Mouse (Mus musculus): ENCODE measurements around the gene Srpr. TPM values are rescaled to one million over a fixed set of nuclear protein-coding genes. Genes with fewer than 3 reads are reported as not detected.
A peak's percentile ranks its signal among the peaks of the same experiment; 100 is the strongest.

Gene Srpr
- polyA plus RNA-seq (2012; ENCODE audit: insufficient read depth, insufficient read length, low replicate concordance, missing spikeins) = not detected in 2 replicates

DNA sequence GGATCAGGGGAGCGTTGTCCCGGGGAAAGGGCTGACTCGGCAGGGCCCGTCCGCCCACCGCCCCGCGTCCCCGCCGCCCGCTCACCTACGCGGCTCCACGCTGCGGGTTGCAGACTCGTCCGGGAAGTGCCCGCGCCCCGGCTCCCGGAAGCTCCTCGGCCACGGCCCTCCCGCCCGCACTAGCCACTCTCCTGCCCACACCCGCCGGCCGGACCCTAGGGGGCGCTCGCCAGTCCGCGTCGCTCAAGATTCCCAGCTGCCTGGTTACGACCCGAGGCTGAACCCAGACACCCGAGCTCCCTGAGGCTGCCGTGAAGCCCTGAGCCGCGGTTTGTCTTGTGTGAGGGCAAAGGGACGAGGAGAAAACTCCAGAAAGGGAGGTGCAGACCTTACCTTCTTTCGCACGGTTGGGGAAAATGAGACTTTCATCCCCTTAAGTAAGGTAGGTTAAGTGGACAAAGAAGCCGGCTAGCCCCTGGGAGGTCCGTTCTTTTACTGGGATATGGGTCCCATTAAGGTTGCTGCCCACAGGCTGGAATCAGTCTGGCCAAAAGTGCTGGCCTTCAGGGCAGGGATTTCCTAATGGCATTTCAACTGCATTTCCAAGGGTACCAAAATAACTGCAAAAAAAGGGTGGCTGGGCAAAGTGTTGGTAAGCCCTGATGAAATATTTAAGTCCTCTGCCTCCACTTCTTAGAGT is at the start of gene Srpr, which contains the start of gene Tirap:
TSS of gene Srpr (plus strand) at position 404 of the 700 bp plus-strand sequence.
TSS of gene Tirap (minus strand) at position 520 of the 700 bp plus-strand sequence.
- WGBS = under 1% methylated on average over 41 of the region's 44 CpGs
- Histone ChIP-seq H3K27ac (ENCODE audit: insufficient read depth, low read depth, low read length) (no peak within 1 kb of the TSS), H3K4me3 (ENCODE audit: insufficient read depth, low read depth, low read length) (peak within 1 kb of the TSS; percentile 46), H3K4me1 (ENCODE audit: control insufficient read depth, insufficient read depth, low read length) (peaks cover 6% of the 10 kb centered on the region; the same call in 1 of the 2 replicates)
- TF ChIP-seq CTCF (IDR thresholded peaks at IDR 0.05; ENCODE audit: insufficient read depth, low read depth, low read length) = peak; percentile 80
- TF ChIP-seq POLR2A (IDR thresholded peaks at IDR 0.05; ENCODE audit: insufficient read depth, low read depth, low read length) = no peak

DNA sequence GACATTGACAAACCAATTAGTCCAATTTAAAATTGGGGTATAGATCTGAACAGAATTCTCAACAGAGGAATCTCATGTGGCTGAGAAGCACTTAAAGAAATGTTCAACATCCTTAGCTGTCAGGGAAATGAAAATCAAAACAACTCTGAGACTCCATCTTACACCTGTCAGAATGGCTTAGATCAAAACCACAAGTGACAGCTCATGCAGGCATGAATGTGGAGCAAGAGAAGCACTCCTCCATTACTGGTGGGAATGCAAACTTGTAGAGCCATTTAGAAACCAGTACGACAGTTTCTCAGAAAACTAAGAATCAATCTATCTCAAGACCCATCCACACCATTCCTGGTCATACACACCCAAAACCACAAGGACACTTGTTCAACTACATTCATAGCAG is 47.1 kb upstream of the Srpr start:
- H3K27ac ChIP-seq (ENCODE audit: insufficient read depth, low read depth, low read length) = no peak overlapping the region
- TF ChIP-seq POLR2A (IDR thresholded peaks at IDR 0.05; ENCODE audit: insufficient read depth, low read depth, low read length) = no peak
- TF ChIP-seq CTCF (IDR thresholded peaks at IDR 0.05; ENCODE audit: insufficient read depth, low read depth, low read length) = no peak
- 97% methylated on average over 1 of the region's 1 CpGs for WGBS
- no peak overlapping the region for H3K4me3 ChIP-seq (ENCODE audit: insufficient read depth, low read depth, low read length)
- peaks cover 11% of the 10 kb centered on the region for H3K4me1 ChIP-seq (ENCODE audit: control insufficient read depth, insufficient read depth, low read length)

DNA sequence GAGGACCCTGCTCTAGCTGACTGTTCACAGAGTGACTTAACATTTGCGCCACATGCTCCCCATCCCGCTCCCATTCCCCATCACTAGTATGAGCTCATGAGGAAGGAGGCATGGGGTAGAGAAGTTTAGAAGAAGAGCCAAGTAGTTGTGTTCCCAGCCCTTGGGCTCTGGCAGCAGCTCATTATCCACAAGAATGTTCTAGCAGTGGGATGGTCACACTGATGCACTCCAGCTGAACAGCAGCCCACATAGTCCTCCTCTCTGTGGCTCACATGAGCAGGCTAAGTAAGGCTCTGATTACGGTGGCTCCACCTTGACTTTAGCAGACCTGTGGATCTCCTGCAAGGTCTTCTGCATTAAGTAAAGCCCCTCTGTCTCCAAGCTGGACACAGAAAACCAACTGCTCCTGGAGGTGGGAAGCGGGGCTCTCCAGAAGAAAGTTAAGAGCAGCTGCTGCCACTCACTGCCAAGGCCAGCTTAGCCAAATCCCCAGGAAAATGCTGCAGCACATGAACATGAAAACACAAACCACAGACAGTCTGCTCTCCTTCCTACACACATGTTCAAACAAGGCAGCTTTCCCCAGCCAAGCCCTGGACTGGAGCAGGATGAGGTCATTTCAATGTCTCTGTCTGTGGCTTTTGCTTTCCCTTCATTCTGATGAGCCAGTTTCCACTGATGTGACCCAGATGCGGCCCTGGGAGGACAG is 43.8 kb upstream of the Srpr start:
- no peak for TF ChIP-seq CTCF (IDR thresholded peaks at IDR 0.05; ENCODE audit: insufficient read depth, low read depth, low read length)
- Histone ChIP-seq H3K27ac (ENCODE audit: insufficient read depth, low read depth, low read length) (no peak overlapping the region), H3K4me1 (ENCODE audit: control insufficient read depth, insufficient read depth, low read length) (peaks cover 11% of the 10 kb centered on the region), H3K4me3 (ENCODE audit: insufficient read depth, low read depth, low read length) (no peak overlapping the region)
- WGBS = 78% methylated on average over 5 of the region's 5 CpGs

DNA sequence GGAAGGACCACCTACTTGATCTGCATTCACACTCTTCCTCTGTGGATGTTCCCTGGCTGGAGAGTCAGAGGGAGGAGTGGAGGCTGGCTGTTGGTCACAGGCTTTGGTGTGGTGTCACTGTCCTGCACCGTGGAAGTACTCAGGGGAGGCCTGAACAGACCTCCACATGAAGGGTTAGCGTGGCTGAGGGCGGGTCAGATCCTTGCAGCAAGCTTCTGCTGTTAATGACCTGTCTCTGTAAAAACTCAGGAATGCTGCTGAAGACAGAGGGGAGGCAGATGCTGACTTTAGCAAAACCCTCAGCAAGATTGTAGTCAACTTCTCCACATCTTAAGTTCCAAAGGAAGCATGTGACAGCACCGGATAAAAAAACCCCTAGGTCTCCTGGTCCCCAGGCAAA is 43.1 kb upstream of the Srpr start:
- TF ChIP-seq POLR2A (IDR thresholded peaks at IDR 0.05; ENCODE audit: insufficient read depth, low read depth, low read length) (no peak), CTCF (IDR thresholded peaks at IDR 0.05; ENCODE audit: insufficient read depth, low read depth, low read length) (no peak)
- Histone ChIP-seq H3K4me3 (ENCODE audit: insufficient read depth, low read depth, low read length) (no peak overlapping the region), H3K27ac (ENCODE audit: insufficient read depth, low read depth, low read length) (no peak overlapping the region), H3K4me1 (ENCODE audit: control insufficient read depth, insufficient read depth, low read length) (peaks cover 11% of the 10 kb centered on the region)
- WGBS = 94% methylated on average over 4 of the region's 4 CpGs

DNA sequence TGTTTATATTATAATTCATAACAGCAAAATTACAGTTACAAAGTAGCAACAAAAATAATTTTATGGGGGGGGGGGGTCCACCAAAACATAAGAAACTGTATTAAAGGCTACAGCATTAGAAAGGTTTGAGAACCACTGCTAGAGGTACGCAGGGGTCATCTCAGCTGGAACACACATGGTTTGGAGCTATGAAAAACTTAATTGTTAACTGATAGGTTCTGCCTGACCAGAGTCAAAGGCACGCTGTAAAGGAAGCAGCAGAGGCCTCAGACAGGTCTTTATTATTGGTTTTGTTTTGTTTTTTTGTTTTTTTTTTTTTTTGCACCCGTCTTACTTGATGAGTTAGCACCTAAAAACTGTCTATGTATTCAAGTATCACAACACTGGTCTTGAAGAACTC is 41.5 kb upstream of the Srpr start:
- no peak overlapping the region for H3K4me3 ChIP-seq (ENCODE audit: insufficient read depth, low read depth, low read length)
- WGBS = 97% methylated on average over 3 of the region's 3 CpGs
- no peak for TF ChIP-seq CTCF (IDR thresholded peaks at IDR 0.05; ENCODE audit: insufficient read depth, low read depth, low read length)
- no peak for TF ChIP-seq POLR2A (IDR thresholded peaks at IDR 0.05; ENCODE audit: insufficient read depth, low read depth, low read length)
- peaks cover 11% of the 10 kb centered on the region for H3K4me1 ChIP-seq (ENCODE audit: control insufficient read depth, insufficient read depth, low read length)
- H3K27ac ChIP-seq (ENCODE audit: insufficient read depth, low read depth, low read length) = no peak overlapping the region

DNA sequence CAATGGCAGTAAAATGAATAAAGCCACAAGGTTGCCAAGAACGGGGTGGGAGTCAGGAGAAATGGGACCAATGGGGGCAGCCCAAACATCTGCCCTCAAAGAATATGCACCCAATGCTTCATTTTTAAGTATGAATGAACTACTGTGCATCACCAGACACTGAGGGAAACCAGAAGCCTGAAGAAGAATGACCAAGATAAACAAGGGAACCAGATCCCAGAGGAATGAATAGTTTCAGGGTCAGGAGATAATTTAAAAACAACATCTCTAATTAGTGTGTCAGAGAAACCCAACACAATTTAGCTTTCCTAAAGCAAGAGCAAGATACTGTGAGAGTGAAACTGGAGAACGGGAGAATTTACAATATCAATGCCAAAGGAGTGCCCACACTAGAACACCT is 39.3 kb upstream of the Srpr start:
- Histone ChIP-seq H3K4me1 (ENCODE audit: control insufficient read depth, insufficient read depth, low read length) (peaks cover 11% of the 10 kb centered on the region), H3K27ac (ENCODE audit: insufficient read depth, low read depth, low read length) (no peak overlapping the region), H3K4me3 (ENCODE audit: insufficient read depth, low read depth, low read length) (no peak overlapping the region)
- no peak for TF ChIP-seq POLR2A (IDR thresholded peaks at IDR 0.05; ENCODE audit: insufficient read depth, low read depth, low read length)
- no peak for TF ChIP-seq CTCF (IDR thresholded peaks at IDR 0.05; ENCODE audit: insufficient read depth, low read depth, low read length)
- WGBS = 76% methylated on average over 2 of the region's 2 CpGs

DNA sequence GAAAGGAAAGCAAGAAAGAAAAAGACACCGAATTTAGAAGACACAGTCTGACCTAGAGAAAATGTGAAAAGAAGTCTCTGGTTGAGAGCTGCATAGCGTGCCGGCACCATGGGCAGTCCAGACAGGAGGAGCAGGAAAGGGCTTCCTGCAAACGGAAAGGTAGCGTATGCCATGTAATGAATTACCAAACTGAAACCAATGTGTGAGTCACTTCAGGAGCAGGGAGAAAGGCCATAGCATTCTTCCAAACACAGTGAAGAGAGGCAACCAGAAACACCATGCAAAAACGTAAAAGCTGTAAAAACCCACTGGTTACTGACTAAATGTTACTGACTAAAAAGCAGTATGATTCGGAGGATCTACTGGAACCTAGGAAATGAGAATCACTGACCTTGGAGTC is 38.3 kb upstream of the Srpr start:
- TF ChIP-seq CTCF (IDR thresholded peaks at IDR 0.05; ENCODE audit: insufficient read depth, low read depth, low read length) (no peak), POLR2A (IDR thresholded peaks at IDR 0.05; ENCODE audit: insufficient read depth, low read depth, low read length) (no peak)
- peaks cover 2% of the 10 kb centered on the region; the same call in 1 of the 2 replicates for H3K4me1 ChIP-seq (ENCODE audit: control insufficient read depth, insufficient read depth, low read length)
- H3K27ac ChIP-seq (ENCODE audit: insufficient read depth, low read depth, low read length) = no peak overlapping the region
- no peak overlapping the region for H3K4me3 ChIP-seq (ENCODE audit: insufficient read depth, low read depth, low read length)
- 70% methylated on average over 7 of the region's 7 CpGs for WGBS

DNA sequence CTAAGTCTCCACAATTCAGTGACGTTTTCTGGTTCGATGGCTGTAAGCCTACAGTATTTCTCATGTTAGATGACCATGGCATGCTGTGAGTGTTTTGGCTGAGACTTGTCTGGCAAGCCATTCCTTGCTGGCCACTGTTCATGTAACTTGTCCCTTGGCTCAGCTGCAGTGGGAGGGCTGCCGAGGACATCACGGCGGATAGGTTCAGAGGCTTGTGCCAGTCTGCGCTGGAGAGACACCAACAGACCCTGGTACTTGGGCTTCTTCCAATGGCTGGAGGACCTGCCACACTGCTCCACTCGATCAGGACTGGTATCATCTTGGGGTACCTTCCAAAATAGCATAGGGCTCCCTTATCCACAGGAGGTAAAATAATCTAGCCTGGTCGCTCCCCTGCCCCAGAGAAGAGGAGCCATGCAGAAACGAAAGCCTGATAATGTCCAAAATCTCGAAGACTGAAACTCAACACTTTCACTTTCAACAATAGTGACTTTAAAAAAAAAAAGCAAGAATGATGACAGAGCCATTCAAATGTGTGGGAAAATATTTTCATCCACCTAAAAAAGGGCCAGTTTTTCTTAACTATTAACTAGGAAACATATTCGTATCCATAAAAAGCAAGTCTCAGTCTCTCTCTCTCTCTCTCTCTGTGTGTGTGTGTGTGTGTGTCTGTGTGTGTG is 36.8 kb upstream of the Srpr start:
- 70% methylated on average over 11 of the region's 11 CpGs for WGBS
- TF ChIP-seq POLR2A (IDR thresholded peaks at IDR 0.05; ENCODE audit: insufficient read depth, low read depth, low read length) (no peak), CTCF (IDR thresholded peaks at IDR 0.05; ENCODE audit: insufficient read depth, low read depth, low read length) (no peak)
- Histone ChIP-seq H3K4me3 (ENCODE audit: insufficient read depth, low read depth, low read length) (no peak overlapping the region), H3K27ac (ENCODE audit: insufficient read depth, low read depth, low read length) (no peak overlapping the region), H3K4me1 (ENCODE audit: control insufficient read depth, insufficient read depth, low read length) (no peaks in the 10 kb centered on the region)

Data from olfactory bulb, adult 2 months (tissue).